Mouse (Mus musculus) bone marrow, adult 2 months (tissue): Measurements from ENCODE around the gene Slain1.

Experiments
- CTCF ChIP-seq: fragments of 200-500 bp; IDR thresholded peaks from 2 replicates; pipeline ENCODE4 v1.5.1; 2011; ENCODE audit warnings: low read length, control low read depth; ENCODE audit not compliant: control insufficient read depth, insufficient read depth
- POLR2A ChIP-seq: fragments of 200-500 bp; IDR thresholded peaks from 2 replicates; pipeline ENCODE4 v1.6.1; 2011; ENCODE audit warnings: low read depth, mild to moderate bottlenecking, control low read depth, low read length, borderline replicate concordance; ENCODE audit not compliant: control insufficient read depth

GRCm38 (mm10) chr14:103649896-103650334, at the start of gene Slain1:
- peak; percentile 69; the same call in 1 of the 2 replicates for TF ChIP-seq POLR2A
- TF ChIP-seq CTCF: no peak
